Mouse (Mus musculus): ENCODE results near the gene Tspan32. TPM values are rescaled to one million over a fixed set of nuclear protein-coding genes. Genes with fewer than 3 reads are reported as not detected.

Tspan32 gene
- total and polyA plus RNA-seq, 2 experiments from 2014 or later, result 0.46 to 1.7 TPM

DNA sequence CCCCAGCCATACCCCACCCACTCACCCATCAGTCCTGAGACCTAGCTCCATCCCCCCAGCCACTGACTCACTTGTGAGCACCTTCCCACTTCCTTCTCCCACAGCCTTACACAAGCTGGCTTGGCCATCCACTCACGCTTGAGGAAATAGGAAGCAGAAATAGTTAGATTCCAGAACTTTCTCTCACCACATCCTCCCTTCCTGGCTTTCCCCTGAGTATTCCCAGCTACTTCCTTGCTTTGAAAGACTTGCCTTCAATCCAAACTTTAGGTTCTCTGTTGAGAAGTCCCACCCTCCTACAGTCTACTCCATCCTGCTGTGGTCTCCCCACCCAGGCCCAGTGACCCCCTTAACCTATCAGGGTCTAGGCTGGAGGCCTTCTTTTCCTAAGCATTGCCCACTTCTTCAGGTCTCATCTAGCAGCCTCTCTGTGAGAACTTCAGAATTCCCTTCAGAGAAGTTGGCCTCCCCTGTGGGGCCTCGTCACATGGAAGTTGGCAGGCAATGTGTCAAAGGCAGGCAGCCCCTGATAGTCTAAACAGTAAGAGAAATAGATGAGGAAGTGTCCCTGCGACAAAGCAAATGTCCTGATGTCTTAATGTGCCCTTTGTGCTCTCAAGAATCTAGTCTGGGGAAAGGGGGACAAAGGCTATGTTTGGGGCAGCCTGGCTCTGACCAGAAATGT lies 36.4 kb downstream of the Tspan32 start:
- Histone ChIP-seq H3K27me3 (ENCODE audit: control insufficient read depth, insufficient read depth, low read length) (no peaks in the 10 kb centered on the region), H3K9me3 (replicated peaks; ENCODE audit: control insufficient read depth, low read length) (no peaks in the 10 kb centered on the region), H3K4me3 (ENCODE audit: low read depth, low read length) (no peak overlapping the region), H3K4me2 (ENCODE audit: low read depth, low read length) (no peak overlapping the region), H3K27ac (ENCODE audit: low read depth) (peak overlapping the region; percentile 82), H3K4me1 (ENCODE audit: control insufficient read depth, insufficient read depth) (peaks cover 31% of the 10 kb centered on the region), H3K36me3 (replicated peaks; ENCODE audit: control insufficient read depth, insufficient read depth, low read length) (no peaks in the 10 kb centered on the region), H3K9ac (replicated peaks; ENCODE audit: low read depth, low read length) (no peak overlapping the region)
- TF ChIP-seq CTCF (IDR thresholded peaks at IDR 0.05; ENCODE audit: low read depth) (no peak), EP300 (IDR thresholded peaks at IDR 0.05; ENCODE audit: low read depth) (peak; percentile 33; the same call in 1 of the 2 replicates)
- DNase-seq (ENCODE audit: low spot score) (peak; percentile 57), ATAC-seq (ENCODE audit: insufficient read depth, low read depth) (peak; percentile 19; the same call in 1 of the 2 replicates)
- WGBS, result 26% methylated on average over 3 of the region's 3 CpGs

DNA sequence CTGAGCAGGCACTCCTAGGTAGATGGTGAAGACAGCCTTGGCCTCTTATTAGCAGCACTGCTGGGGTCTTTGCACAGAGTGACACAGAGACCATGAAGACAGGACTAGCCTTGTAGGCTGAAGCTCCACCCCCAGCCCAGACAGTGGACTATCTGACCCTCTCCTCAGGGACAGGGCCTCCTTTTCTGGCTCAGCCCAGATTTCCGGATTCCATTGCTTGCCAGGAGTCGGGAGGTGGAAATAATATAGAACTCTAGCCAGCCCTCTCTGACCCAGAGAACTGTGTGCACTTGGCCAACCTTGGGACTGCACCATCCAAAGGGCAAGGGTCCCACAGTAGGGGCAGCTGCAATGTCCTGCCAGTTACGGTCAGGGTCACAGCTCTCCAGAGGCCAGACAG lies 37.2 kb downstream of the Tspan32 start:
- WGBS, result 9% methylated on average over 3 of the region's 3 CpGs
- Histone ChIP-seq H3K27me3 (ENCODE audit: control insufficient read depth, insufficient read depth, low read length) (no peaks in the 10 kb centered on the region), H3K4me3 (ENCODE audit: low read depth, low read length) (no peak overlapping the region), H3K27ac (ENCODE audit: low read depth) (peak overlapping the region; percentile 82), H3K4me1 (ENCODE audit: control insufficient read depth, insufficient read depth) (peaks cover 31% of the 10 kb centered on the region), H3K9ac (replicated peaks; ENCODE audit: low read depth, low read length) (0 out of 2 replicates have a peak overlapping the region, but pooled peaks have one; percentile 21), H3K9me3 (replicated peaks; ENCODE audit: control insufficient read depth, low read length) (no peaks in the 10 kb centered on the region), H3K36me3 (replicated peaks; ENCODE audit: control insufficient read depth, insufficient read depth, low read length) (no peaks in the 10 kb centered on the region), H3K4me2 (ENCODE audit: low read depth, low read length) (no peak overlapping the region; the same call in 1 of the 2 replicates)
- ATAC-seq (ENCODE audit: insufficient read depth, low read depth), result peak; percentile 89
- TF ChIP-seq EP300 (IDR thresholded peaks at IDR 0.05; ENCODE audit: low read depth), result peak; percentile 70
- no peak for TF ChIP-seq CTCF (IDR thresholded peaks at IDR 0.05; ENCODE audit: low read depth)
- DNase-seq (ENCODE audit: low spot score), result peak; percentile 86

DNA sequence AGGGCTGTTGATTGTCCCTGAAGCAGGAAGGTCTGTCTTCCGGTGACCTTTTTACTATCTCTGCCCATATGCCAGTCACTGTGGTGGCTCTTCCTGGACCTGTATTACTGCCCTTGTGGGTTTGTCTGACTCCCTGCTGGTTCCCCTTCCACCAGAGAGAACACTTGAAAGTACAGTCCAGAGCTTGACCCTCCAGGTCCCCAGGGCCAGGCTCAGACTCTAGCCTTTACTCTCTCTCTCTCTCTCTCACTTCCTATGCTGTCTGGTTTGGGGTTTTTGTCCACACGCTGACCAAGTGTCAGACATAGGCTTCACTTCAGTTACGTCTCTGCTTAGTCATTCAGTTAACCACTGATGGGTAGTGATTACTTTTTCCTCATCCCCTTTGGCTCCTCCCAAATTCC lies 38.1 kb downstream of the Tspan32 start:
- peak overlapping the region; percentile 82 for H3K27ac ChIP-seq (ENCODE audit: low read depth)
- ATAC-seq (ENCODE audit: insufficient read depth, low read depth) (no peak), DNase-seq (ENCODE audit: low spot score) (no peak)
- H3K9me3 ChIP-seq (replicated peaks; ENCODE audit: control insufficient read depth, low read length), result no peaks in the 10 kb centered on the region
- H3K9ac ChIP-seq (replicated peaks; ENCODE audit: low read depth, low read length), result no peak overlapping the region
- peaks cover 31% of the 10 kb centered on the region for H3K4me1 ChIP-seq (ENCODE audit: control insufficient read depth, insufficient read depth)
- H3K27me3 ChIP-seq (ENCODE audit: control insufficient read depth, insufficient read depth, low read length), result no peaks in the 10 kb centered on the region
- TF ChIP-seq CTCF (IDR thresholded peaks at IDR 0.05; ENCODE audit: low read depth), result no peak
- TF ChIP-seq EP300 (IDR thresholded peaks at IDR 0.05; ENCODE audit: low read depth), result no peak
- H3K4me2 ChIP-seq (ENCODE audit: low read depth, low read length), result no peak overlapping the region
- H3K36me3 ChIP-seq (replicated peaks; ENCODE audit: control insufficient read depth, insufficient read depth, low read length), result no peaks in the 10 kb centered on the region
- WGBS, result 56% methylated on average over 3 of the region's 3 CpGs
- no peak overlapping the region for H3K4me3 ChIP-seq (ENCODE audit: low read depth, low read length)

DNA sequence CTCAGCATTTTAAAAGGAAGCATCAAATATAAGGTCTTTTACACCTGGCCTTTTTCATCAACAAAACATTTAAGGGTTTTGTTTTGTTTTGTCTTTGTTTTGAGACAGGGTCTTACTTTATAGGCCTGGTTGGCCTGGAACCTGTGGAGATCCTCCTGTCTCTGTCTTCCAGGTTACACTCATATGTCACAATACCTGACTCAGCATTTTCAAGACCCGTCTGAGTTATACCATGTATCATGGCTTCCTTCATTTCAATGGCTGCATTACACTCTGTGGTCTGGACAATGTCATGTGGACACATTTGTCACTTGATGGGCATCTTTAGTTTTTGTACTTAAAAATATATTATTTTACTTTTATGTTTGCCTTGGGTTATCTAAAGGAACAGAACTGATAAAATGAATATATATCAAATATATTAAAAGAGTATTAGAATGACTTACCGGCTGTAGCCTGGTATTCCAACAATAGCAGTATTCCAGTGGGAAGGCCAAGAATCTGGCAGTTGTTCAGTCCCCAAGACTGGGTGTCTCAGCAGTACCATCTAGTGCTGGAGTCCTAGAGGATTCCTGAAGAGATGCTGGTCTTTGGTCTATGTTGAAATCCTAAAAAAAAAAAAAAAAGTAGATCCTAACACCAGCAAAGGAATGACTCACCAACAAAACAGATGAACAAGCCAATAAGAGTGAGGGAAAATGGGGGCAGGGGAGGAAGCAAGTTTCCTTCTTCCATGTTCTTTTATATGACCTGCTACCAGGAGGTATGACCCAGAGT lies 39.4 kb downstream of the Tspan32 start:
- DNase-seq (ENCODE audit: low spot score) (no peak), ATAC-seq (ENCODE audit: insufficient read depth, low read depth) (no peak)
- no peak overlapping the region for H3K9ac ChIP-seq (replicated peaks; ENCODE audit: low read depth, low read length)
- no peak overlapping the region for H3K4me2 ChIP-seq (ENCODE audit: low read depth, low read length)
- no peak overlapping the region for H3K27ac ChIP-seq (ENCODE audit: low read depth)
- peaks cover 33% of the 10 kb centered on the region for H3K4me1 ChIP-seq (ENCODE audit: control insufficient read depth, insufficient read depth)
- H3K27me3 ChIP-seq (ENCODE audit: control insufficient read depth, insufficient read depth, low read length), result no peaks in the 10 kb centered on the region
- H3K36me3 ChIP-seq (replicated peaks; ENCODE audit: control insufficient read depth, insufficient read depth, low read length), result no peaks in the 10 kb centered on the region
- no peak overlapping the region for H3K4me3 ChIP-seq (ENCODE audit: low read depth, low read length)
- TF ChIP-seq CTCF (IDR thresholded peaks at IDR 0.05; ENCODE audit: low read depth) (no peak), EP300 (IDR thresholded peaks at IDR 0.05; ENCODE audit: low read depth) (no peak)
- 80% methylated on average over 2 of the region's 2 CpGs for WGBS
- no peaks in the 10 kb centered on the region for H3K9me3 ChIP-seq (replicated peaks; ENCODE audit: control insufficient read depth, low read length)

DNA sequence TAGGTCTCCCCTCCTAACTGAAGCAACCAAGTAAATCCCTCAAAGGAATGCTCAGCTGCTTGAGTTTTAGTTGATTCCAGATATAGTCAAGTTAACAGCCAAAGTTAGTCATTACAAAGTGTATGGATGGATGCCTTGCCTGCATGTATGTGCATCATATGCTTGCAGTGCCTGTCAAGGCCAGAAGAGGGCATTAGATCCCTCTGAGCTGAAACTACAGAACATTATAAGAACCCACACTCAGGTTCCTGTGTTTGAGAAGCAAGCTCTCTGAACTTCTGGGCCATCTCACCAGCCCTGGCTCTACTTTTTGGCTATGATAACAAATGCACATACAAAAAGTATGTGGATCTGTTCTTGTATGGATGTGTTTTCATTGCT lies 40.0 kb downstream of the Tspan32 start:
- no peak overlapping the region for H3K27ac ChIP-seq (ENCODE audit: low read depth)
- DNase-seq (ENCODE audit: low spot score), result no peak

More for the DNA sequence above, 40.0 kb downstream of the Tspan32 start:
- TF ChIP-seq EP300 (IDR thresholded peaks at IDR 0.05; ENCODE audit: low read depth) (no peak), CTCF (IDR thresholded peaks at IDR 0.05; ENCODE audit: low read depth) (0 out of 2 replicates have a peak, but pooled peaks have one; percentile 16)
- peaks cover 39% of the 10 kb centered on the region for H3K4me1 ChIP-seq (ENCODE audit: control insufficient read depth, insufficient read depth)
- ATAC-seq (ENCODE audit: insufficient read depth, low read depth), result no peak
- H3K4me2 ChIP-seq (ENCODE audit: low read depth, low read length), result no peak overlapping the region
- H3K36me3 ChIP-seq (replicated peaks; ENCODE audit: control insufficient read depth, insufficient read depth, low read length), result no peaks in the 10 kb centered on the region
- H3K4me3 ChIP-seq (ENCODE audit: low read depth, low read length), result no peak overlapping the region
- no peaks in the 10 kb centered on the region for H3K9me3 ChIP-seq (replicated peaks; ENCODE audit: control insufficient read depth, low read length)
- H3K9ac ChIP-seq (replicated peaks; ENCODE audit: low read depth, low read length), result no peak overlapping the region
- H3K27me3 ChIP-seq (ENCODE audit: control insufficient read depth, insufficient read depth, low read length), result no peaks in the 10 kb centered on the region
